Mouse (Mus musculus): Measurements from ENCODE around the gene Efna5. TPM values are rescaled to one million over a fixed set of nuclear protein-coding genes. Genes with fewer than 3 reads are reported as not detected.

Gene Efna5
- polyA plus RNA-seq, 1 experiment from 2014 or later, result 11.5 TPM

GRCm38 (mm10) chr17:62717426-62718131 is 163.5 kb downstream of the Efna5 start:
- H3K27me3 ChIP-seq (ENCODE audit: control insufficient read depth, insufficient read depth, low read depth, low read length), result no peaks in the 10 kb centered on the region
- no peak overlapping the region for H3K4me3 ChIP-seq (ENCODE audit: low read length)
- no peak overlapping the region for H3K27ac ChIP-seq (ENCODE audit: low read length)
- H3K9ac ChIP-seq (ENCODE audit: low read length), result no peak overlapping the region
- no peaks in the 10 kb centered on the region for H3K9me3 ChIP-seq (ENCODE audit: control insufficient read depth, low read length)
- H3K4me2 ChIP-seq (ENCODE audit: low read depth, low read length), result no peak overlapping the region
- WGBS, result 62% methylated on average over 12 of the region's 12 CpGs
- no peaks in the 10 kb centered on the region for H3K4me1 ChIP-seq (replicated peaks; ENCODE audit: control insufficient read depth, insufficient read depth, low read length)
- ATAC-seq (ENCODE audit: low read depth), result no peak
- no peaks in the 10 kb centered on the region for H3K36me3 ChIP-seq (ENCODE audit: control insufficient read depth, insufficient read depth, low read length)

- WGBS, result 57% methylated on average over 3 of the region's 3 CpGs
- Histone ChIP-seq H3K9me3 (ENCODE audit: control insufficient read depth, low read length) (no peaks in the 10 kb centered on the region), H3K4me1 (replicated peaks; ENCODE audit: control insufficient read depth, insufficient read depth, low read length) (no peaks in the 10 kb centered on the region), H3K27ac (ENCODE audit: low read length) (no peak overlapping the region), H3K4me3 (ENCODE audit: low read length) (no peak overlapping the region), H3K36me3 (ENCODE audit: control insufficient read depth, insufficient read depth, low read length) (no peaks in the 10 kb centered on the region), H3K9ac (ENCODE audit: low read length) (no peak overlapping the region), H3K27me3 (ENCODE audit: control insufficient read depth, insufficient read depth, low read depth, low read length) (no peaks in the 10 kb centered on the region), H3K4me2 (ENCODE audit: low read depth, low read length) (no peak overlapping the region)
- no peak for ATAC-seq (ENCODE audit: low read depth)
Observed at GRCm38 (mm10) chr17:62713455-62713854, 167.7 kb downstream of the Efna5 start.

- Histone ChIP-seq H3K27me3 (ENCODE audit: control insufficient read depth, insufficient read depth, low read depth, low read length) (no peaks in the 10 kb centered on the region), H3K36me3 (ENCODE audit: control insufficient read depth, insufficient read depth, low read length) (no peaks in the 10 kb centered on the region), H3K4me2 (ENCODE audit: low read depth, low read length) (no peak overlapping the region), H3K9ac (ENCODE audit: low read length) (no peak overlapping the region), H3K9me3 (ENCODE audit: control insufficient read depth, low read length) (peaks cover 2% of the 10 kb centered on the region; the same call in 1 of the 2 replicates), H3K4me3 (ENCODE audit: low read length) (no peak overlapping the region), H3K4me1 (replicated peaks; ENCODE audit: control insufficient read depth, insufficient read depth, low read length) (no peaks in the 10 kb centered on the region), H3K27ac (ENCODE audit: low read length) (no peak overlapping the region)
- WGBS, result 68% methylated on average over 6 of the region's 6 CpGs
- ATAC-seq (ENCODE audit: low read depth), result no peak
Observed at GRCm38 (mm10) chr17:62706418-62706817, 174.7 kb downstream of the Efna5 start.

GRCm38 (mm10) chr17:62702020-62702814 is 178.9 kb downstream of the Efna5 start:
- no peaks in the 10 kb centered on the region for H3K4me1 ChIP-seq (replicated peaks; ENCODE audit: control insufficient read depth, insufficient read depth, low read length)

GRCm38 (mm10) chr17:62700791-62701602 is 180.1 kb downstream of the Efna5 start:
- Histone ChIP-seq H3K36me3 (ENCODE audit: control insufficient read depth, insufficient read depth, low read length) (no peaks in the 10 kb centered on the region), H3K9ac (ENCODE audit: low read length) (no peak overlapping the region), H3K4me2 (ENCODE audit: low read depth, low read length) (no peak overlapping the region), H3K4me3 (ENCODE audit: low read length) (no peak overlapping the region), H3K9me3 (ENCODE audit: control insufficient read depth, low read length) (peaks cover 2% of the 10 kb centered on the region; the same call in 1 of the 2 replicates), H3K27me3 (ENCODE audit: control insufficient read depth, insufficient read depth, low read depth, low read length) (no peaks in the 10 kb centered on the region), H3K27ac (ENCODE audit: low read length) (no peak overlapping the region), H3K4me1 (replicated peaks; ENCODE audit: control insufficient read depth, insufficient read depth, low read length) (no peaks in the 10 kb centered on the region)
- no peak for ATAC-seq (ENCODE audit: low read depth)
- 49% methylated on average over 9 of the region's 9 CpGs for WGBS

More at GRCm38 (mm10) chr17:62702020-62702814, 178.9 kb downstream of the Efna5 start:
- ATAC-seq (ENCODE audit: low read depth), result no peak
- no peak overlapping the region for H3K4me3 ChIP-seq (ENCODE audit: low read length)
- no peak overlapping the region for H3K9ac ChIP-seq (ENCODE audit: low read length)
- H3K9me3 ChIP-seq (ENCODE audit: control insufficient read depth, low read length), result peaks cover 2% of the 10 kb centered on the region; the same call in 1 of the 2 replicates
- WGBS, result 70% methylated on average over 9 of the region's 9 CpGs
- H3K4me2 ChIP-seq (ENCODE audit: low read depth, low read length), result no peak overlapping the region
- no peaks in the 10 kb centered on the region for H3K27me3 ChIP-seq (ENCODE audit: control insufficient read depth, insufficient read depth, low read depth, low read length)
- H3K36me3 ChIP-seq (ENCODE audit: control insufficient read depth, insufficient read depth, low read length), result no peaks in the 10 kb centered on the region
- H3K27ac ChIP-seq (ENCODE audit: low read length), result no peak overlapping the region

GRCm38 (mm10) chr17:62694958-62695437 is 186.1 kb downstream of the Efna5 start:
- ATAC-seq (ENCODE audit: low read depth), result no peak
- 72% methylated on average over 9 of the region's 9 CpGs for WGBS
- H3K27ac ChIP-seq (ENCODE audit: low read length), result no peak overlapping the region

GRCm38 (mm10) chr17:62692242-62692641 is 188.9 kb downstream of the Efna5 start:
- no peak overlapping the region for H3K4me2 ChIP-seq (ENCODE audit: low read depth, low read length)
- no peaks in the 10 kb centered on the region for H3K36me3 ChIP-seq (ENCODE audit: control insufficient read depth, insufficient read depth, low read length)
- H3K9me3 ChIP-seq (ENCODE audit: control insufficient read depth, low read length), result no peaks in the 10 kb centered on the region
- H3K27ac ChIP-seq (ENCODE audit: low read length), result no peak overlapping the region
- 0 out of 2 replicates have a peak, but pooled peaks cover 2% of the 10 kb centered on the region for H3K4me1 ChIP-seq (replicated peaks; ENCODE audit: control insufficient read depth, insufficient read depth, low read length)
- WGBS, result 59% methylated on average over 4 of the region's 4 CpGs
- no peak overlapping the region for H3K4me3 ChIP-seq (ENCODE audit: low read length)
- no peak for ATAC-seq (ENCODE audit: low read depth)
- no peak overlapping the region for H3K9ac ChIP-seq (ENCODE audit: low read length)
- no peaks in the 10 kb centered on the region for H3K27me3 ChIP-seq (ENCODE audit: control insufficient read depth, insufficient read depth, low read depth, low read length)

More at GRCm38 (mm10) chr17:62694958-62695437, 186.1 kb downstream of the Efna5 start:
- Histone ChIP-seq H3K4me2 (ENCODE audit: low read depth, low read length) (no peak overlapping the region), H3K4me3 (ENCODE audit: low read length) (no peak overlapping the region), H3K4me1 (replicated peaks; ENCODE audit: control insufficient read depth, insufficient read depth, low read length) (0 out of 2 replicates have a peak, but pooled peaks cover 2% of the 10 kb centered on the region), H3K36me3 (ENCODE audit: control insufficient read depth, insufficient read depth, low read length) (no peaks in the 10 kb centered on the region), H3K9ac (ENCODE audit: low read length) (no peak overlapping the region), H3K9me3 (ENCODE audit: control insufficient read depth, low read length) (no peaks in the 10 kb centered on the region), H3K27me3 (ENCODE audit: control insufficient read depth, insufficient read depth, low read depth, low read length) (no peaks in the 10 kb centered on the region)

- no peak overlapping the region for H3K4me3 ChIP-seq (ENCODE audit: low read length)
- no peaks in the 10 kb centered on the region for H3K9me3 ChIP-seq (ENCODE audit: control insufficient read depth, low read length)
- H3K4me1 ChIP-seq (replicated peaks; ENCODE audit: control insufficient read depth, insufficient read depth, low read length), result 0 out of 2 replicates have a peak, but pooled peaks cover 2% of the 10 kb centered on the region
- ATAC-seq (ENCODE audit: low read depth), result no peak
- no peak overlapping the region for H3K4me2 ChIP-seq (ENCODE audit: low read depth, low read length)
- no peak overlapping the region for H3K27ac ChIP-seq (ENCODE audit: low read length)
- H3K9ac ChIP-seq (ENCODE audit: low read length), result no peak overlapping the region
- WGBS, result 85% methylated on average over 4 of the region's 4 CpGs
- H3K27me3 ChIP-seq (ENCODE audit: control insufficient read depth, insufficient read depth, low read depth, low read length), result no peaks in the 10 kb centered on the region
- H3K36me3 ChIP-seq (ENCODE audit: control insufficient read depth, insufficient read depth, low read length), result no peaks in the 10 kb centered on the region
Observed at GRCm38 (mm10) chr17:62691201-62691715, 189.9 kb downstream of the Efna5 start.
